Mouse (Mus musculus): ENCODE measurements around the gene Tecta.
A peak's percentile ranks its signal among the peaks of the same experiment; 100 is the strongest.

Tecta gene

DNA sequence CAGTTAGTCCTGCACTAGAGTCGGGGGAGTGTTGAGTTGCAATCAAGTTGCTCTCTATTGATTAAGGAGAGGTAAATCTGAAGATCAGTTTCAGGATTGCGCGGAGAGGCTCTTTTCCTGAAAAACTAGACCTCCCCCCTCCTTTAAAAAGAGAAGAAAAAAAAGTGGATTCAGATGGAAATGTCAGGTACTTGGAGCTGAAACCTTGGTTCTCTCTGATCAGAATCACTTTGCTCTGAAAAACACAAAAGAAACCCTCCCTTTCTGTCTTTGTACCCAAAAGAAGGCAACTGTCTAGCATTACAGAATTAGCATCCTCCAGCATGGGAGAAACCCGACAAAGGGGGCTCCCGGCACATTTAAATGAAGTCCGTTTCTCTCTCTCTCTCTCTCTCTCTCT is at the start of gene Tecta:
Gene Tecta (minus strand): TSS at position 101 of the 400 bp plus-strand sequence.
- no peak for DNase-seq

GRCm38 (mm10) chr9:42449043-42449442 is 49.3 kb upstream of the Tecta start:
- DNase-seq: no peak

DNA sequence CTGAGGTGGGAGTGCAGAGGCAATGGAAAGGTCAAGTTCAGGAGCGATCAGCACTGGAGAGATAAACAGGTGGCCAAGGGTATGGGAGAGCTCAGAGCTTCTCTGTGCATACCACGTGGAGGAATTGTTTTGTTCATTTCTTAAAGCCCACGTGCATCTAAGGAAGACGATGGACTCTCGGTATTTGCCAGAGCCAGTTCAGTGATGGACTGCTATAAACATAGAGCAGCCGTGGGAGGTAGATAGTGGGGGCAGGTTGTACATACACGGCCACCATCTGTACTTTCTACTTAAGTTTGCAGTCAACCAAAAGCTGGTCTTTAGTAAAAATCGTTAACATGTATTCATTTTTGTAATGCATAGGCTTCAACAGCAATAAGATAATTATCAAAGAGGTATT is 42.4 kb upstream of the Tecta start:
- DNase-seq: no peak

GRCm38 (mm10) chr9:42441234-42441633 is 41.5 kb upstream of the Tecta start:
- no peak for DNase-seq

DNA sequence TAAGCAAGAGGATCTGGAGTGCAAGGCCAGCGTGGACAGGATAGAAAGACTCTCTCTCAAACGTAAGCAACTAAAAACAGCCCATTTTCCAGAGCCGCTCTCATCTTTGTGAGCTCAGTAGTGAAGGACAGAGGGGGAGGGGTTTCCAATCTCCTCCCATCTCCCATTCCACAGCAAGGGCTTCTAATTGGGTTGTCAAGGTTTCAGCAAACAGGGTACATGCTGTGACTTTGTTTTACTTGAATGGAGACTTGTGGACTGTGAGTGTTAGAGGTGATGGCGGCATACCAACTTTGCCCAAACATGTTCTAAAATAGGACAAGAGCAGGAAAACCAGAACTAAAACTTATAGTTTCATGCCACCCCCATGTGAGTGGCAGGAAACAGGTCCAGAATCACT is 39.7 kb upstream of the Tecta start:
- DNase-seq: no peak

DNA sequence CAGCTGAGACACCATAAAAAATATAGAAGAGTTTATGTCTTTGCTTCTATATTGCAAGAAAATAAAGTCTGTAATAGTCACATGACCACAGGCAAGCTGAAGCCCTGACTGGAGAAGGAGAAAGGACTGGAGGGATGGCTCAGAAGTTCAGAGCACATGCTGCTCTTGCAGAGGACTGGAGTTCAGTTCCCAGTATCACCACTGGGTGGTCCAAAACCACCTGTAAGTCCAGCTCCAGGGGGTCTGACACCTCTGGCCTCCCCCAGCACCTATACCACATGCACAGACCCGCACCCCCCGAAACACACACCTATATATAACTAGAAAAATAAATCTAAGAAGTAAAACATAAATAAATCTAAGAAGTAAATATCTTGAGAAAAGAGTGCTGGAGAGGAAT is 32.4 kb upstream of the Tecta start:
- peak; percentile 7 for DNase-seq

DNA sequence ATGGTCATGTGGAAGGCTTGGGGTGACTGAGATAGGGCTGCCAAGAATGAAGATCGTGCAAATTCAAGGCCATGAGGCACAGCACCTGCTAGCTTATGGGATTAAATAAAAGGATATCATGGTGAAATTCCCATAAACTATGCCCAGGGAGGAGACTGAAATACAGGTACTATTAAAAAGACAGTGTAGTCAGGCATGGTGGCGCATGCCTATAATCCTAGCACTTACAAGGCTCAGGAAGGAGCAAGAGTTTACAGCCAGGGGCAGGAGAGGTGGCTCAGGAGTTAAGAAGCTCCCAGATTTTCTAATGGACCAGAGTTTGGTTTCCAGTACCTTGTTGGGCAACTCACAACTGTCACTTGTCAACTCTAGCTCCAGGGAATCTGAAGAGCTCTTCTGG is 31.9 kb upstream of the Tecta start:
- DNase-seq: no peak

DNA sequence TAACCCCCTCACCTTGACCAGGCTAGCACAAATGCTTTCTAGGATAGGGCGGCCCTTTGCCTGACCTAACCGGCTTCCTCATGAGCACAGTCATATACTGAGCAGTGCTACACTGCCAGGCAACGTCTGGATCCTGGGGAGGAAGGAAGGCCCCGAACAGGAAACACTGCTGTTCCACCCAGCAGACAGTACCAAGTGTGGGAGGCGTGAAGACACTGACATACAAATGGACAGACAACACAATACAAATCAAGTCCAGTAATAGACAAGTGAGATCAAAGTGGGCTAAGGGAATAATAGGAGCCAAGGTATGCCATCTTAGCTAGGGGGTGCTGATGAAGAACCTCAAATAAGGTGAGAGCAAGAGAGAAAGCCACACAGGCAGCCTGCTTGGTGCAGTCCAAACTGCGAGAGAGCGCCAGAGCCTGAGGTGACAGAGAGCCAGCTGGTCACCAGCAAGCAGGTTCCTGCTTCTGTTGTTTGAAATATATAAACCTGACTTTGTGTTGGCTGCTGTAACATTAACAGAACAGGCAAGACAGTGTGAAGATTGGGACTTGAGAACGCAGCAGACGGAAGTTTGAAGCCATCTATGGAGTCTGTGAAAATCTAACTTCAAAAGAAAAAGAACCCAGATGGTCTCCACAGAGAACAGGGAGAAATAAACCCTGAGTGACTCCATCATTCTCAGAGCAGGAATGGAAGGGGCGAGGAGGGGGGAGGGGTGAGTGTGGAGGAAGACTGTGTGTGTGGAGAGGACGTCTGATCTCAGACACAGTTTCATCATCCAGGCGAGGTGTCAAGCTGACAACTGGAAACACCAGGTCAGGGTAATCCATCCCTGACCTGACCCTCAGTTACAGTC is 28.6 kb upstream of the Tecta start:
- DNase-seq: peak; percentile 53

DNA sequence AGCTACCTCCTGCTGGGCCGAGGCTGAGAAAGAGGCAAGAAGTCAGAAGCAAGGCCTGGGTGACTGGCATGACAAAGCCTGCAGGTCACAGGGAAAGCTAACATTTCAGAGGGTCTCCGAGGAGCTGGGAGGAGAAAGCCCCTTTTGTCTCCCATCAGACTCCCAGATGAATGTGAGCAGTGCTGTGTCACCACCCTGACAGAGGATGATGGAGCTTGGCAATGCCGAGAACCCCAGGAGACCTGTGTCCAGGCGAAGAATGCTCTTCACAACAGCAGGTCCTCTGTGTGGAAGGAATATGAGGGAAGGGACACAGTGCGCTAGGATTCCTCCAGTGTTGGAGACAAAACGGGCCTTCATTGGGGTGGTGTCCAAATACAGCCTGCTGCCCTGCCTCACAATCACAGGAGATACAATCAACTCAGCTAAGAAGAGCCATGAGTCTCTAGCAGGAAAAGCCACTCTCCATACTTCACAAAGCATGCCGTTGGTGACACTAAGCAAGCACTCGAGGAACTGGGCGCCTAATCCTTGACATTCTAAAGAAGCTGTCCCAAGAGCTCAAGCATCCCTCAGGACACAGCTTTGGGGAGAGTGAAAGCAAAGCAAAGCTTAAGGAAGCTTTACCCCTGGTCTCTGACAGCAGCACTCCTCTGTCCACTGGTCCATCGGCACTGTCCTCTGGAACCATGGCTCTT is 27.1 kb upstream of the Tecta start:
- peak; percentile 46 for DNase-seq

GRCm38 (mm10) chr9:42423649-42424048 is 23.9 kb upstream of the Tecta start:
- peak; percentile 85 for DNase-seq

DNA sequence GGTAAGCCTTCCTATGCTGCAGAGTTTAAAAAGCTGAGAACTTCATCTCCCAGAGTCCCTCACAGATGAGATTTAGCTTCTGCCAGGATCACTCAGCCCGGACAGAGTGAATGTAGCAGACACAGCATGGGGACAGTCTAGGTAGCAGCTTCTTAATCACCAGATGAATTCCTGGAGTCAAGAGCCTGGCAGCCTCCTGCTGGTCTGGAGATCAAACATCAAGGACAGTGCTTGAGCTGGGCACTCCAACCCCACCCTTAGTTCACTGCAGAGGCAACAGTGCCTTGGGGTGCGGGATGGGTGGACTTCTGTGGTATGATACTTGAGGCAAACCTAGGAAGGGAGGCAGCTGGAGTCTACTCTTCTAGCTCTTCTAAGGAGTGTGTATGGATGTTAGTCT is 20.0 kb upstream of the Tecta start:
- DNase-seq: peak; percentile 7

DNA sequence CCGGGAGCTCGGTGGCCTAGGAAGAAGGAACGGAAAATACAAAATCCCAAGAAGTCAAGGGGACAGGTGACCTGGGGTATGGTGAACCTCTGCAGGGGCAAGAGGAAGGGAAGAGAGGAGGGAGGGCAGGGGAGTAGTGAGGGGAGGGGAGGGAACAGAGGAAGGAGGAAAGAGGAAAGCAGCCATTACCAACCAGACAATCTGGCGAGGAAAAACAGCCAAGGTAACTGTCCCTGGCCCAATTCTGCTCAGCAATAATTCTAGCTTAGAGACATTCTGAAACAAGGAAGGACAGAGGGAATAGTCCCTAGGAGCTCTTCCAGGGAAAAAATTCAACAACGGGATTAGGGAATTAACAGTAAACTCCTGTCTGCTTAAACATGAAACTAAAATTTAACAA is 19.1 kb upstream of the Tecta start:
- DNase-seq: no peak

DNA sequence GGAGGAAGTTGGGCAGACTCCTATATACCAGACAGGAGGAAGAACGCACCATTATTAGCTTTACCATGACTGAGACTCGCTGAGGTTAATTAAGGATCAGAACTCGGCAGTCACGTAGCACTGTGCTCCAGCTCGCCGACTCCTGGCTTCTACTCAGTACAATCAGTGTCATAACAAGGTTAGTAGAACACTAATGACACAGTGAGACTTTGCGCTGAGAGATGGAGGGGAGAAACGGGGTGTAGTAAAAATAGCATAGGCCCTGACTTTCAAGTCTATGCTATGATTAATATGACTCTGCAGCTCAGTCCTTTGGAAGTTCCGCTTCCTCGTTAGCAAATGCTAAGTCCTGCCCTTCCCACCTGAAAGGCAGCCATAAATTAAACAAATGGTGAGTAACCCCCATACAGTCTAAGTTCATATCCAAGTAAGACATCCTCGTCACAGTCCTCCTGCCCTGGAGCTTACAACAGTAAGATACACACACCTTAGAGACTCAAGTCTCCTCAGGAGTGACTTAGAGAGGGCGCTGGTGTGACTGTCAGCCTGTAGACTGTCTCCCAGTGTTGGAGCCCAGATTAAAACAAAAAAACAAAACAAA is 17.7 kb upstream of the Tecta start:
- DNase-seq: no peak

- DNase-seq: no peak
These were observed 15.5 kb upstream of the Tecta start for GRCm38 (mm10) chr9:42415184-42415583.

- DNase-seq: no peak
These were observed 13.6 kb upstream of the Tecta start for GRCm38 (mm10) chr9:42413345-42413744.

GRCm38 (mm10) chr9:42411296-42411695 is 11.6 kb upstream of the Tecta start:
- peak; percentile 4 for DNase-seq

- no peak for DNase-seq
These were observed 6.0 kb upstream of the Tecta start for GRCm38 (mm10) chr9:42405736-42406135.

- DNase-seq: no peak
These were observed 1.8 kb upstream of the Tecta start for GRCm38 (mm10) chr9:42401486-42401885.

DNA sequence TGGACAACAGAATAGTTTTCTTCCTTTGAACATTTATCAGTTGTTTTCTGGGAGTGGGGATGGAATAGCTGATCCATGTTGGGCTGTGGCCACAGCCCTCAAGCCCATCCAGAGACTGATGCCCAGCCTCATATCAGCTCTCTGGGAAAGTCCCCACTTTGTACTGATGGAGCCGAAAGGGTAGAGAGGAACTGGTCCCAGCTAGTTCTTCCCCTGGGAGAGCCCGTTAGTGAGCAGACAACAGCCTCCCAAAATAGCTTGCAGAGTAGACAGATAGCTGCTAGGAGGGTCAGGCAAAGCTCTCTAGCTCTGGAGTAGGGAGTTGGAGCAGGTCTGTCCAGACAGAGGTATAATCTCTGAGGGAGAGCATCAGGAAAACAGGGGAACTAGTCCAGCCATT is 3.6 kb downstream of the Tecta start:
- no peak for DNase-seq

- DNase-seq: no peak
These were observed 4.8 kb downstream of the Tecta start for GRCm38 (mm10) chr9:42394903-42395302.

- no peak for DNase-seq
These were observed 5.4 kb downstream of the Tecta start for GRCm38 (mm10) chr9:42394321-42394720.

GRCm38 (mm10) chr9:42392927-42393326 is 6.8 kb downstream of the Tecta start:
- DNase-seq: no peak

GRCm38 (mm10) chr9:42388490-42388889 is 11.2 kb downstream of the Tecta start:
- DNase-seq: peak; percentile 23

DNA sequence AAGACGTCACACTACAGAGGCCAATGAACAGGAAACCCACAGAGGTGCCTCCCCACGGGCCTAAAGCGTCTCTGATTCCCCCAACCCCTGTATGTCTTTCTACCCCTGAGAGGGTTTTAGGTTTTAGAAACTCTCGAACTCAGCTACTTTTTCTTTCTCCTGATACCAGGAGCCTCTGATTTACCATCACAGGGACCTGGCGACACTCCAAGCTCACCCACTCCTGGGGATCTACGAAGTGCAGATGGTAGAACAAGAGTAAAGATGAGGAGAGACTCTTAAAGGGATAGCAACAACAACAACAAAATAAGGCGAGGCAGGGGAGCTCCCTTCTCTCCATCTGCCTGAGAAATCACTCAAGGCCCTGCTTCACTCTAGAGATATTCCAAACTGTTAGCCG is 12.7 kb downstream of the Tecta start:
- DNase-seq: no peak
